Mouse (Mus musculus) cerebellum, postnatal 10 days (tissue): ENCODE data around the gene Obscn.

Source experiments
- DNase-seq, 2 experiments: peaks; one replicate each; pipeline ENCODE4 v3.0.0; 2021; ENCODE audit warnings: mixed read lengths in 2 of 2

The Obscn gene

GRCm38 (mm10) chr11:59138537-59139486, 2.6 kb upstream of the Obscn start:
- DNase-seq: no peak

GRCm38 (mm10) chr11:59136994-59137706, 948 bp upstream of the Obscn start:
- DNase-seq: no peak

GRCm38 (mm10) chr11:59135051-59135820, 966 bp downstream of the Obscn start:
- peak; percentile 26 to 29 for DNase-seq

GRCm38 (mm10) chr11:59134373-59134997, 1.7 kb downstream of the Obscn start:
- peak; percentile 40 to 46 for DNase-seq

- no peak for DNase-seq
Observed at GRCm38 (mm10) chr11:59132065-59132464, 4.1 kb downstream of the Obscn start.

- DNase-seq: no peak
Observed at GRCm38 (mm10) chr11:59131348-59131919, 4.8 kb downstream of the Obscn start.

- DNase-seq: peak; percentile 79
Observed at GRCm38 (mm10) chr11:59130782-59131181, 5.4 kb downstream of the Obscn start.

GRCm38 (mm10) chr11:59105945-59106344, 30.3 kb downstream of the Obscn start:
- no peak for DNase-seq

- DNase-seq: peak; percentile 7 to 28
Observed at GRCm38 (mm10) chr11:59102324-59102723, 33.9 kb downstream of the Obscn start.

- DNase-seq: peak; percentile 73 to 76
Observed at GRCm38 (mm10) chr11:59098339-59098738, 37.9 kb downstream of the Obscn start.

- DNase-seq: no peak
Observed at GRCm38 (mm10) chr11:59097770-59098169, 38.4 kb downstream of the Obscn start.

GRCm38 (mm10) chr11:59094213-59094612, 42.0 kb downstream of the Obscn start:
- DNase-seq: peak in 1 of 2 experiments; percentile 34

GRCm38 (mm10) chr11:59087581-59087980, 48.6 kb downstream of the Obscn start:
- DNase-seq: no peak

GRCm38 (mm10) chr11:59085200-59085599, 51.0 kb downstream of the Obscn start:
- DNase-seq: no peak

GRCm38 (mm10) chr11:59083125-59083524, 53.1 kb downstream of the Obscn start:
- peak in 1 of 2 experiments; percentile 26 for DNase-seq

GRCm38 (mm10) chr11:59078311-59078710, 57.9 kb downstream of the Obscn start:
- DNase-seq: peak; percentile 36 to 38

GRCm38 (mm10) chr11:59070321-59070720, 65.9 kb downstream of the Obscn start:
- no peak for DNase-seq

- no peak for DNase-seq
Observed at GRCm38 (mm10) chr11:59068922-59069321, 67.3 kb downstream of the Obscn start.

- no peak for DNase-seq
Observed at GRCm38 (mm10) chr11:59068433-59068832, 67.8 kb downstream of the Obscn start.

- no peak for DNase-seq
Observed at GRCm38 (mm10) chr11:59067921-59068320, 68.3 kb downstream of the Obscn start.

- DNase-seq: no peak
Observed at GRCm38 (mm10) chr11:59058025-59058424, 78.2 kb downstream of the Obscn start.

- DNase-seq: peak; percentile 36 to 56
Observed at GRCm38 (mm10) chr11:59051031-59051430, 85.2 kb downstream of the Obscn start.
